Mouse (Mus musculus): ENCODE data around the gene Cntnap2. TPM values are rescaled to one million over a fixed set of nuclear protein-coding genes. Genes with fewer than 3 reads are reported as not detected.

Cntnap2 gene
- polyA plus RNA-seq, 1 experiment from 2014 or later = 24.7 TPM

DNA sequence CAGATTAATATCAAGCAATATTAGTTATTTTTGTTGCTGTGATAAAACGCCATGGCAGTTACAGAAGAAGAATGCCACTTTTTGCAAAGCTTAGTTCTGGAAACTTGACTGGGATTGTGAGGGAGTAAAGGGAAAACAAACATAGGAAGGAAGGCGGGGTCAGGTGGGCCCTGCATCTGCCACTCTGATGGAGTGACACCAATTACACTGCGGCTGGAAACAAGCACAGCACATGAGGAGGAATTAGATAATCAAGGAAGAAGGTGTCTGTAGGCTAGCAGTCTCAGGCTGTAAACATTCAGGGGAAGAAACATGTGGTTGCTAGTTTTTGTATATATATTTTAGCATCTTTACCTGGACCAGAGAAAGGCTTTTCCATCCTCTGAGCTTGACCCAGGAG lies 2233.3 kb downstream of the Cntnap2 start:
- H3K36me3 ChIP-seq (ENCODE audit: control insufficient read depth, insufficient read depth, low read length) = no peaks in the 10 kb centered on the region
- no peaks in the 10 kb centered on the region for H3K27me3 ChIP-seq (ENCODE audit: control insufficient read depth, insufficient read depth, low read length)
- no peak overlapping the region for H3K27ac ChIP-seq (ENCODE audit: low read depth, low read length)
- ATAC-seq (ENCODE audit: low FRiP score) (no peak), DNase-seq (ENCODE audit: low spot score, missing footprints) (no peak)
- H3K9me3 ChIP-seq (ENCODE audit: control insufficient read depth, low read length) = no peaks in the 10 kb centered on the region
- H3K9ac ChIP-seq (ENCODE audit: low read length) = no peak overlapping the region
- 85% methylated on average over 3 of the region's 3 CpGs for WGBS
- no peak overlapping the region for H3K4me2 ChIP-seq
- H3K4me1 ChIP-seq (ENCODE audit: control insufficient read depth, insufficient read depth, low read length) = no peaks in the 10 kb centered on the region
- H3K4me3 ChIP-seq (ENCODE audit: low read depth, low read length) = no peak overlapping the region

DNA sequence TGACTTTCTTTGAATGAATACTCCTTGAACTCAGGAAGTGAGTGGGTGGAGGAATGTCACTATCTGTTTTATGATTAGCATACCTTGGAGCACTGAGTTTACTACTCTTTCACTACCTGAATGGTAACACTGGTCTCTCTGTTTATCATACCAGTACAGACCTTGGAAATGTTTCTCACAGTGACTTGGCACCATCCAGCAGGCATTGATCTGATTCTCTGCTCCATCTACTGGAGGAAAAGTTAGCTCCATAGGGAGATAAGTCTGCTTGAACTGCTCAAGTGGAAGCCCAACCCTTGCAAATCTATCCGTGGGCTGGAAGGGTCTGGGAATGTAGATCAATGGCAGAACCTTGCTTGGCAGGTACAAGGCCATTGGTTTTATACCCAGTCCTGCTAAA lies 2235.3 kb downstream of the Cntnap2 start:
- Histone ChIP-seq H3K36me3 (ENCODE audit: control insufficient read depth, insufficient read depth, low read length) (no peaks in the 10 kb centered on the region), H3K4me1 (ENCODE audit: control insufficient read depth, insufficient read depth, low read length) (no peaks in the 10 kb centered on the region), H3K9me3 (ENCODE audit: control insufficient read depth, low read length) (no peaks in the 10 kb centered on the region), H3K9ac (ENCODE audit: low read length) (no peak overlapping the region), H3K4me3 (ENCODE audit: low read depth, low read length) (no peak overlapping the region), H3K4me2 (no peak overlapping the region), H3K27ac (ENCODE audit: low read depth, low read length) (no peak overlapping the region), H3K27me3 (ENCODE audit: control insufficient read depth, insufficient read depth, low read length) (no peaks in the 10 kb centered on the region)
- DNase-seq (ENCODE audit: low spot score, missing footprints) = no peak
- no peak for ATAC-seq (ENCODE audit: low FRiP score)
- WGBS = 40% methylated on average over 1 of the region's 1 CpGs

DNA sequence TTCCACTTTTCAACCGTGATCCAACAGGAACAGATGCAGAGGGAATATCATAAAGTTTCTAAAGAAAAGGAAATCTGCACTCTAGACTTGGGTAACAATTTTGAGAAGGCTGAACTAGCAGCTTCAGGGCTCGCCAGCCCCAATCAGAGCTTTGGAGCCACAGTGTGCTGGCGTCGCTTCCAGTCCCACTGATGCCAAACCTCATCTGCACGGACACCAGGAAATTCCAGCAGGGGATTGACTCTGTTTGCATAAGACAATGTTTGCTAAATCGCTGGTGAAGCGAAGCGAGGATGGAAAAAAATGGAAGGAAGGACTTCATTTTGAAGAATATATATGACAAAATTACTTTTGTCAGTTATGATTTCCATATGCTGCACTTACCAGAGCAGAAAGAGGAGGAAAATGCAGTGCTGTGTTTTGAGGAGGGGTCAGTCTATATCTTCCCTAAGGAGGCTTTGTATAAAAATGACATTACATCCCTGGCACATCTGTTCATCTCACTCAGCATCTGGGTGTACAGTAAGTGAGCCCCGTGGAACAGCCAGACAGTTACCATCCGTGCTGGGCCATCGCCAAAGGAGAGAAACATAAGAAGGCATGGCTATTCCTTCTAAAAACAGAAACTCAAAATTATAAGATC lies 2245.8 kb downstream of the Cntnap2 start:
- ATAC-seq (ENCODE audit: low FRiP score) (no peak), DNase-seq (ENCODE audit: low spot score, missing footprints) (no peak)
- no peaks in the 10 kb centered on the region for H3K27me3 ChIP-seq (ENCODE audit: control insufficient read depth, insufficient read depth, low read length)
- no peak overlapping the region for H3K9ac ChIP-seq (ENCODE audit: low read length)
- peaks cover 7% of the 10 kb centered on the region; the same call in 1 of the 2 replicates for H3K4me1 ChIP-seq (ENCODE audit: control insufficient read depth, insufficient read depth, low read length)
- no peaks in the 10 kb centered on the region for H3K36me3 ChIP-seq (ENCODE audit: control insufficient read depth, insufficient read depth, low read length)
- H3K27ac ChIP-seq (ENCODE audit: low read depth, low read length) = no peak overlapping the region
- H3K4me2 ChIP-seq = no peak overlapping the region
- H3K9me3 ChIP-seq (ENCODE audit: control insufficient read depth, low read length) = no peaks in the 10 kb centered on the region
- 71% methylated on average over 11 of the region's 11 CpGs for WGBS
- no peak overlapping the region for H3K4me3 ChIP-seq (ENCODE audit: low read depth, low read length)

DNA sequence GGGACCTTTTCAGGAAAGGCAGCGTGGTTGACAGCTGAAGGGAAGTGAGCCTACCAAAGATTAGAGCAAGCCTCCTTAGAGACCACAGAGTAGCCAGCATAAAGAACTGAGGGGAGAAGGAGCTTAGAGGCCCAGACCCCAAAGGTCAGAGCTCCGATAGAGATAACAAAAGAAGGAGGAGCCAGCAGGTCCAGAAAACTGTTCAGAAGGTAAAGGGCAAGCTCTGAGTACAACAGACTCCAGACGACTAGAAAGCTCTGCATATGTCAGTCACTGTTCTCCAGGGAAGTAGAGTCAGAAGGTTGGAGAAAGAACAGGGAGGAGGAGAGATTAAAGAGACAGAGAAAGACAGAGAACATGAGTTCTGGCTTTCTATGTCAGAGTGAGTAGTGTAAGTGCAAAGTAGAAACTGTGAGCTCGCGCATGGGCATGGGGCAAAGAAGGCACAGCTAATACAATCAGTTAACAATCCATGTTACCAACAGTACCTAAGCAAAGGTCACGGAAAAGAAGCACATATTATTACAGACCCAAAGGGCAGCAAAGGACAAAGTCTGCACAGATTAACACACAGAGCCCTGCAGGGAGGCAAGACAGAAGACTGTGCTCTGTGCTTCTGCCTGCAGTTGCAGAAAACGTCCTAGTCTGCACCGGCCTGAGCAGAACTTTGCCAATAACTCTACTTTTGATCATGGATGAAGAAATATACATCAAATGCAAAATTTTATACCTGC lies 2247.1 kb downstream of the Cntnap2 start:
- ATAC-seq (ENCODE audit: low FRiP score) = peak; percentile 46; the same call in 1 of the 2 replicates
- 36% methylated on average over 8 of the region's 8 CpGs for WGBS

DNA sequence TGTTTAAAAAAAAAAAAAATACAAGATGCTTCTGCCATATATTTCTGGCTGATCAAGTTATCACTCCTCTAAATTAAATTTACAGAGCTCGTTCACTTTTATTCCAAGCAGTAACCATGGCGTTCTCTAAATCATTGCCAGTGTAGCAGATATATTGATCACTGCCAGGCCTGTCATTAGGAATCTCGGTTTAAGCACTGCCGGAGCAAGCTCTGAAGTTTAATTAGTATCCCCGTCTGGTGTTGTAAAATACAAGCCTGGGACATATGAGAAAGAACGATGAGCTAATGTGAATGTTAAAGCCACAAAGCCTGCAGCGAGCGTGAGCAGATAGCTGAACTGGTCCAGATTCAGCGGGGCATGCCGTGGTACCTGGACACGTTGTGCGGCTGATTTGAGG lies 2247.8 kb downstream of the Cntnap2 start:
- Histone ChIP-seq H3K36me3 (ENCODE audit: control insufficient read depth, insufficient read depth, low read length) (no peaks in the 10 kb centered on the region), H3K4me2 (no peak overlapping the region), H3K9ac (ENCODE audit: low read length) (no peak overlapping the region), H3K9me3 (ENCODE audit: control insufficient read depth, low read length) (no peaks in the 10 kb centered on the region), H3K4me1 (ENCODE audit: control insufficient read depth, insufficient read depth, low read length) (peaks cover 7% of the 10 kb centered on the region; the same call in 1 of the 2 replicates), H3K4me3 (ENCODE audit: low read depth, low read length) (no peak overlapping the region), H3K27ac (ENCODE audit: low read depth, low read length) (no peak overlapping the region), H3K27me3 (ENCODE audit: control insufficient read depth, insufficient read depth, low read length) (no peaks in the 10 kb centered on the region)
- DNase-seq (ENCODE audit: low spot score, missing footprints) (no peak), ATAC-seq (ENCODE audit: low FRiP score) (no peak)
- WGBS = 79% methylated on average over 12 of the region's 12 CpGs

More for the DNA sequence above, 2247.1 kb downstream of the Cntnap2 start:
- H3K4me3 ChIP-seq (ENCODE audit: low read depth, low read length) = no peak overlapping the region
- H3K4me2 ChIP-seq = no peak overlapping the region
- H3K36me3 ChIP-seq (ENCODE audit: control insufficient read depth, insufficient read depth, low read length) = no peaks in the 10 kb centered on the region
- H3K27ac ChIP-seq (ENCODE audit: low read depth, low read length) = no peak overlapping the region
- no peaks in the 10 kb centered on the region for H3K9me3 ChIP-seq (ENCODE audit: control insufficient read depth, low read length)
- no peak for DNase-seq (ENCODE audit: low spot score, missing footprints)
- peaks cover 7% of the 10 kb centered on the region; the same call in 1 of the 2 replicates for H3K4me1 ChIP-seq (ENCODE audit: control insufficient read depth, insufficient read depth, low read length)
- no peak overlapping the region for H3K9ac ChIP-seq (ENCODE audit: low read length)
- H3K27me3 ChIP-seq (ENCODE audit: control insufficient read depth, insufficient read depth, low read length) = no peaks in the 10 kb centered on the region

DNA sequence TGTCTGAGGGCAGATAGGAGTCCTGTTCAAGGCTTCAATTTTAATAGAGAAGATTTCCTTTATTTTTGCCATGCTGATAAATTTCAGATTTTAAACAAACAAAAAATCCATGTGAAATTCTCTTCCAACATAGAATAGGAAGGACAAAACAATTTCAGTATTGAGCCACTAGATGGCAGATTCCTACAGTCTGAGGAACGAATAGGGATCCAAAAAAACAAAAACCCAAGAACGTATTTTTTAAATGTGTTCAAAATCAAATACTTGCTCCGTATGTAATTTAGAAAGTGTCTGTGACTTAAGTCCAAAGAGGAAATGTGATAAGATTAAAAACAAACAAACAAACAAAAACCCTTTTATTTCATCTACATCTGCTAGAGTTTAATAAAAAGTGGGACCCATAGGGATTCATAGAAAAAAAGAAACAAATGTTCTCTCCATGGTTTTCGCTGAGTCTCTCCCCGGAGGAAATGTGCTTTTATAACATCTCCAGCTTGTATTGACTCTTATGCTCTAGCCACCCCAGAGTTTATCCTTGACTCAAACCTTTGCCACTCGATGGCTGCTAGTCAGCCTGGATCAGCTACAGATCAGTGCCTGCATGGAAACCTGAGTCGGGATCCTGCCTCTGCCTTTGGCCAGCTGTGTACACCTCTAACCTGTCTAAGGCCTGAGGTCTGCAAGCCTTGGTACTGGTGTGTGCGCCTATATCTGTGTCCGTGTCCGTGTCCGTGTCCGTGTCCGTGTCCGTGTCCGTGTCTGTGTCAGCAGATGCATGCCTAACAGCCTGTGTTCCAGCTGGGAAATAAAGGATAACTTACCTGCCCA lies 2255.6 kb downstream of the Cntnap2 start:
- ATAC-seq (ENCODE audit: low FRiP score) = 0 out of 2 replicates have a peak, but pooled peaks have one; percentile 31
- 58% methylated on average over 15 of the region's 15 CpGs for WGBS
- Histone ChIP-seq H3K4me2 (peak overlapping the region; percentile 25), H3K4me1 (ENCODE audit: control insufficient read depth, insufficient read depth, low read length) (peaks cover 6% of the 10 kb centered on the region; the same call in 1 of the 2 replicates), H3K9ac (ENCODE audit: low read length) (no peak overlapping the region), H3K9me3 (ENCODE audit: control insufficient read depth, low read length) (no peaks in the 10 kb centered on the region), H3K4me3 (ENCODE audit: low read depth, low read length) (no peak overlapping the region; the same call in 1 of the 2 replicates), H3K27ac (ENCODE audit: low read depth, low read length) (no peak overlapping the region), H3K36me3 (ENCODE audit: control insufficient read depth, insufficient read depth, low read length) (no peaks in the 10 kb centered on the region), H3K27me3 (ENCODE audit: control insufficient read depth, insufficient read depth, low read length) (no peaks in the 10 kb centered on the region)
- DNase-seq (ENCODE audit: low spot score, missing footprints) = peak; percentile 91

DNA sequence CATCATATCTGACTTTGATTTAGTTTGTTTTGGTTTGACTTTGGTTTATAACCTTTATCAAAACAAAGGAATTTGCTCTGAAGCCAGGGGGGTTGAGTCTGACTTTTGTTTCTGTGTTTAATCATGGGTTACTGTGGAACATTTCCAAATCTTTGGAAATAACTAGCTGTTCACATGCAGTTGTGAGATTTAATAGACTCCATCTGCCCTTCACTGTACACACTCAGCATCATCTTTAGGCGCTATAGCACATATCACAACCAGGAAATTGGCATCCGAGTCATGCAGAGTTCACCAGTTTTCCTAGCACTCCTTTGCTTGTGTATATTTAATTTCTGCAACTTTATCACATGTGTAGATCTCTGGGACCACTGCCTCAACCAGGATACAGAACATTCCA lies 2256.3 kb downstream of the Cntnap2 start:
- Histone ChIP-seq H3K9ac (ENCODE audit: low read length) (no peak overlapping the region), H3K9me3 (ENCODE audit: control insufficient read depth, low read length) (no peaks in the 10 kb centered on the region), H3K4me3 (ENCODE audit: low read depth, low read length) (no peak overlapping the region), H3K27ac (ENCODE audit: low read depth, low read length) (no peak overlapping the region), H3K4me2 (no peak overlapping the region), H3K36me3 (ENCODE audit: control insufficient read depth, insufficient read depth, low read length) (no peaks in the 10 kb centered on the region), H3K4me1 (ENCODE audit: control insufficient read depth, insufficient read depth, low read length) (peaks cover 9% of the 10 kb centered on the region; the same call in 1 of the 2 replicates), H3K27me3 (ENCODE audit: control insufficient read depth, insufficient read depth, low read length) (no peaks in the 10 kb centered on the region)
- WGBS = 89% methylated on average over 2 of the region's 2 CpGs
- ATAC-seq (ENCODE audit: low FRiP score) (no peak), DNase-seq (ENCODE audit: low spot score, missing footprints) (no peak)

DNA sequence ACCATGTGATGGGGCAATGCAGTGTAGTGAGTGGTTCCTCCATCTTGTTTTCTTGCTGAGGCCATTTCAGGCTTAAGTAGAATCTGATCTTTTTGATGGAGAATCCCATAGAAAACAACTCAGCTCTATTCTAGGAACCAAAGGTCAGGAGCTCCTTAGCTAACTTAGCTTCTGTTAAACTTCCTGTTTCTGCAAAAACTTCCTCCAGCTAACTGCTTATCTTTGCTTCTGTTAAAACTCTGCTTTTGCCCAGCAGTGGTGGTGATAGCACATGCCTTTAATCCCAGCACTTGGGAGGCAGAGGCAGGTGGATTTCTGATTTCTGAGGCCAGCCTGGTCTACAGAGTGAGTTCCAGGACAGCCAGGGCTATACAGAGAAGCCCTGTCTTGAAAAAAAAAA lies 2258.1 kb downstream of the Cntnap2 start:
- H3K27ac ChIP-seq (ENCODE audit: low read depth, low read length) = no peak overlapping the region
- no peak overlapping the region for H3K9ac ChIP-seq (ENCODE audit: low read length)
- H3K9me3 ChIP-seq (ENCODE audit: control insufficient read depth, low read length) = no peaks in the 10 kb centered on the region
- H3K27me3 ChIP-seq (ENCODE audit: control insufficient read depth, insufficient read depth, low read length) = no peaks in the 10 kb centered on the region
- H3K4me2 ChIP-seq = no peak overlapping the region
- ATAC-seq (ENCODE audit: low FRiP score) (no peak), DNase-seq (ENCODE audit: low spot score, missing footprints) (no peak)
- no peaks in the 10 kb centered on the region for H3K36me3 ChIP-seq (ENCODE audit: control insufficient read depth, insufficient read depth, low read length)
- no peak overlapping the region for H3K4me3 ChIP-seq (ENCODE audit: low read depth, low read length)
- peaks cover 9% of the 10 kb centered on the region; the same call in 1 of the 2 replicates for H3K4me1 ChIP-seq (ENCODE audit: control insufficient read depth, insufficient read depth, low read length)

All from midbrain, embryonic 11.5 days (tissue).